Mouse (Mus musculus) ES-Bruce4 (cell line): ENCODE data around the gene Hexim1.

ENCODE experiments used
- CTCF ChIP-seq: IDR thresholded peaks from one replicate; pipeline ENCODE4 v1.8.1; 2011; ENCODE audit warnings: low read depth, low read length
- POLR2A ChIP-seq: IDR thresholded peaks from one replicate; pipeline ENCODE4 v1.8.1; 2011; ENCODE audit warnings: low read length; ENCODE audit not compliant: insufficient read depth

DNA sequence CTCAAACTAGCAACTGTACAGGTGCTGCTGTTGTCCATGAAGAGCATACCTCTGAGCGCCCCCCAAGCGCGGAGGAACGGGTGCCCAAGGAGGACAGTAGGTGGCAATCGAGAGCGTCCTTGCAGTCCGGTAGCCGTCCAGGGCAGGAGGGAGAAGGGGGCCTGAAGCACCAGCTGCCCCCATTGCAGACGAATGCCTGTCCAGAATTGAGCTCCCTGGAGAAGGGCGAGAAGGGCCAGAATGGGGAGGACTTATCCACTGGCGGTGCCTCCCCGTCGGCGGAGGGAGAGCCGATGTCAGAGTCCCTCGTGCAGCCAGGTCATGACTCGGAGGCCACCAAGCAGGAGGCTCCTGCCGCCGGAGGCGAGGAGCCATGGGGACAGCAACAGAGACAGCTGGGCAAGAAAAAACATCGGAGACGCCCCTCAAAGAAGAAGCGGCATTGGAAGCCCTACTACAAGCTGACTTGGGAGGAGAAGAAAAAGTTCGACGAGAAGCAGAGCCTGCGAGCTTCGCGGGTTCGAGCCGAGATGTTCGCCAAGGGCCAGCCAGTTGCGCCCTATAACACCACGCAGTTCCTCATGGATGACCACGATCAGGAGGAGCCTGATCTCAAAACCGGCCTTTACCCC is 1.0 kb downstream of the Hexim1 start:
- TF ChIP-seq CTCF (peak; percentile 48), POLR2A (peak; percentile 11)
